Mouse (Mus musculus) midbrain, embryonic 15.5 days (tissue): ENCODE results near the gene Itga1. TPM values are rescaled to one million over a fixed set of nuclear protein-coding genes. Genes with fewer than 3 reads are reported as not detected.

Experiments used
- ATAC-seq: fragments of 200-750 bp; cut with Nextera tagmentation; replicated peaks from 2 replicates; pipeline ENCODE4 v1.8.0; 2017; ENCODE audit warnings: moderate TSS enrichment
- H3K27ac ChIP-seq: fragments of 300-500 bp; sonication (generic); 2 replicates; pipeline ENCODE4 v1.5.1; 2015; ENCODE audit warnings: mild to moderate bottlenecking, inconsistent platforms
- H3K27me3 ChIP-seq: fragments of 300-500 bp; sonication (generic); replicated peaks from 2 replicates; pipeline ENCODE4 v1.6.1; 2015; ENCODE audit warnings: inconsistent platforms
- H3K36me3 ChIP-seq: fragments of 300-500 bp; sonication (generic); replicated peaks from 2 replicates; pipeline ENCODE4 v1.6.1; 2015; ENCODE audit warnings: inconsistent platforms
- H3K4me1 ChIP-seq: fragments of 300-500 bp; sonication (generic); 2 replicates; pipeline ENCODE4 v1.6.1; 2015; ENCODE audit warnings: inconsistent platforms
- H3K4me2 ChIP-seq: fragments of 300-500 bp; sonication (generic); 2 replicates; pipeline ENCODE4 v1.6.1; 2015; ENCODE audit warnings: inconsistent platforms, mild to moderate bottlenecking, moderate library complexity
- H3K4me3 ChIP-seq: fragments of 300-500 bp; sonication (generic); 2 replicates; pipeline ENCODE4 v1.5.1; 2015; ENCODE audit warnings: mild to moderate bottlenecking, inconsistent platforms
- H3K9ac ChIP-seq: fragments of 300-500 bp; sonication (generic); 2 replicates; pipeline ENCODE4 v1.6.1; 2015; ENCODE audit warnings: mild to moderate bottlenecking, inconsistent platforms
- H3K9me3 ChIP-seq: fragments of 300-500 bp; sonication (generic); 2 replicates; pipeline ENCODE4 v1.6.1; 2016; ENCODE audit warnings: inconsistent platforms
- WGBS: fragments of 180-500 bp; shearing (Covaris S2); methylation state at CpG from one replicate; pipeline ENCODE4 v1.1.7; 2015; ENCODE audit warnings: mixed read lengths; 5-methylcytosine and 5-hydroxymethylcytosine counted together
- polyA plus RNA-seq: library from polyadenylated mRNA; unstranded; fragments of >200 nt; fragmentation: Nextera tagmentation; extraction: Ambion mirVana; gene quantifications from 2 replicates; pipeline ENCODE4 v1.2.1, GENCODE M21; 2015

The Itga1 gene
- polyA plus RNA-seq = 7.2 and 7.6 TPM in 2 replicates

DNA sequence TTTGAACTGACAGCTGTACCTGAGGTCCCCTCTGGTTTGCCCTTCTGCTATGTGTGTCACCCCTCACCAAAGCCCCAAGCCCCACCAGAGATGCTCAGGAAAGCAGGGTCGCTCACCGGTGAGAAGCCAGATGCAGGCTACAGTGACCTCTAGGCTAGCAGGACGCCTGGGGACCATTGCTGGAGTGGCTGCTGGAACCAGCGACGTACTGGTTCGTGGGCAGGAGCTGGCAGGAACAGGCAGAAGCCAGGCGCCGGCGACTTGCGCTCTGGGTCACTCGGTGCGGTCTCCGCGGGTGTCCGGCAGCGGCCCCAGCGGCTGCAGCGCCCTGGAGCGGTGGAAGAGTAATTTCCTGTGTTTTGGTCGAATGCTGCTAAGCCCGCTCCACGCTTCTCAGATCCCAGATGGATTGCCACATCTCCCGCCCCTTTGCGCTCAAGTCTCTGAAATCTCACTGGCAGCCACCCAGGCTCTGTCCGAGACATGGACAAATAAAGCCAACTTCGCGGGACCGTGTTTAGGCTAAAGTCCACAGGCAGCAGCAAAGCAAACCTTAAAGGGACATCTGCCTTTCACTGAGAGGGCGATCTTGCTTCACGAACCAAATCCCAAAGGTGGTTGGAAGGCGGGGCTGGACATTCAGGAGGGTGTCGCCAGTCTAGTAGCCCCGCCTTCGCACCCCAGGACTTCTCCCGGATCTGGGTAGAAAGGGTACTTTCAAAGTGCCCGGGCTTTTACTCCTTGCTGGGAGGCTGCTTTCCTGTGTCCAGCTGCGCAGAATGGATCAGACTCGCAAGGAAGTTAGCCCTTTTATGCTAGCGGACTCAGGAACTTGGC is at the start of gene Itga1, which contains the start of gene Gm49395:
Gene Itga1 (minus strand): TSS at position 610 of the 837 bp plus-strand sequence.
Gene Gm49395 (minus strand): TSS at position 567 of the 837 bp plus-strand sequence.
- peak within 1 kb of the TSS; percentile 37 for H3K9ac ChIP-seq
- WGBS = under 1% methylated on average over 39 of the region's 39 CpGs

DNA sequence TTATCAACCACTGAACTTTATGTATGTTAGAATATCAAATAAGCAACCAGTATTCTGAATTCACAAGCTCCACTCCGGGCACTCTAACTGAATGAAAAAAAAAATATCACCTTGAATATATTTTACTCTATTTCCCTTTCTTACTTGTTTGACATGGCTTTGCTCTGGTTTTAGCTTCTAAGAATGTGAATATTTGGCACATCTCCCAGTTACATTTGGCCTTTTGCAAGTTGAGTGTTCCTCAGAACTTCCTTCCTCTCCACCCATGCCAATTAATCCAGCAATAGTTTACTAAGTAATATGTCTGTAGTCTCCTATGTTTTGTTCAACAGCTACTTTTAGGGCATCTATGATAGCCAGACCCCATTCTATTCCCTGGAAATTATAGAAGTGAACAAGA is 48.8 kb upstream of the Itga1 start:
- 97% methylated on average over 1 of the region's 1 CpGs for WGBS
- ATAC-seq = no peak
- Histone ChIP-seq H3K27ac (no peak overlapping the region), H3K4me3 (no peak overlapping the region), H3K4me2 (no peak overlapping the region), H3K4me1 (no peaks in the 10 kb centered on the region), H3K36me3 (no peaks in the 10 kb centered on the region), H3K9ac (no peak overlapping the region), H3K27me3 (no peaks in the 10 kb centered on the region), H3K9me3 (no peaks in the 10 kb centered on the region)

More for the DNA sequence above, at the start of gene Itga1, which contains the start of gene Gm49395:
- H3K9me3 ChIP-seq = no peaks in the 10 kb centered on the region
- H3K4me2 ChIP-seq = peak within 1 kb of the TSS; percentile 87
- peaks cover 13% of the 10 kb centered on the region for H3K4me1 ChIP-seq
- H3K36me3 ChIP-seq = no peaks in the 10 kb centered on the region
- peak within 1 kb of the TSS; percentile 8; the same call in 1 of the 2 replicates for H3K27ac ChIP-seq
- peak; percentile 87 for ATAC-seq
- H3K27me3 ChIP-seq = peaks cover 25% of the 10 kb centered on the region
- H3K4me3 ChIP-seq = peak within 1 kb of the TSS; percentile 47

DNA sequence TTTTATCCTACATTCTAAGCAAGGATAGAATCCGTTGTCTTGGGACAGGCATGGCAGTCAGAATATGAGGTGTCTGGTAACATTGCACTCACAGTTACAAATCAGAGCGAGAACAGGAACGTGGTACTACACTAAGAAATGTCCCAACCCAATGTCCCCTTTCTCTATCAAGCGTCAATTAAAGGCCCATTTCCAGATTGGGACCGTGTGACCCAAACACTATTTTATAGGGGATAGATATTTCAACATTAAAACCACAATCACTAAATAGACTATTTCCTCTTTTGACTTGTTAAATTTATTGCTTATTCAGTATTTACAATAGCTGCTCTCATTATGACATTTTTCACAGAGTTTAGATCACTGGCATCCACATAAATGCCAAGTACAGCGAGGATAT is 48.1 kb upstream of the Itga1 start:
- Histone ChIP-seq H3K4me1 (no peaks in the 10 kb centered on the region), H3K27me3 (no peaks in the 10 kb centered on the region), H3K36me3 (no peaks in the 10 kb centered on the region), H3K9ac (no peak overlapping the region), H3K9me3 (no peaks in the 10 kb centered on the region), H3K4me3 (no peak overlapping the region), H3K27ac (no peak overlapping the region), H3K4me2 (no peak overlapping the region)
- WGBS = 90% methylated on average over 6 of the region's 6 CpGs
- ATAC-seq = no peak

DNA sequence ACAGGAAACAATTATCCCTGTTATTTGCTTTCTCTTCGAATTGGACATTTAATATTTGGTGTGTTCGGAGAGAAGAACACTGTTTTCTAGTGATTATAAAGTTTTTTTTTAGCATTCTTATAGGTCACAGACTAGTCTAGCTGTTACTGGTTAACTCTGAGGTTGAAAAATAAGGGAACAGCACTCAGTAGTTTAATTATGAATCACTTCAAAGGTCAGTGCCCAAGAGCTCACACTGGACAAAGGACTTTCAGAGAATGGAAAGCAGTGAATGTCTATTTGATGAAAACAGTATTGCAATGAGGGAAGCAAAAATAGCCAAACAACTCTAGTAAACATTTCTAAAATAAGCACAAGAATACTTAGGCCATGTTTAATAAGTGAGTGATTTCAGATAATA is 41.8 kb upstream of the Itga1 start:
- Histone ChIP-seq H3K9ac (no peak overlapping the region), H3K4me2 (no peak overlapping the region), H3K4me3 (no peak overlapping the region), H3K27me3 (no peaks in the 10 kb centered on the region), H3K36me3 (no peaks in the 10 kb centered on the region), H3K4me1 (no peaks in the 10 kb centered on the region), H3K27ac (no peak overlapping the region), H3K9me3 (no peaks in the 10 kb centered on the region)
- ATAC-seq = no peak
- WGBS = 95% methylated on average over 2 of the region's 2 CpGs

DNA sequence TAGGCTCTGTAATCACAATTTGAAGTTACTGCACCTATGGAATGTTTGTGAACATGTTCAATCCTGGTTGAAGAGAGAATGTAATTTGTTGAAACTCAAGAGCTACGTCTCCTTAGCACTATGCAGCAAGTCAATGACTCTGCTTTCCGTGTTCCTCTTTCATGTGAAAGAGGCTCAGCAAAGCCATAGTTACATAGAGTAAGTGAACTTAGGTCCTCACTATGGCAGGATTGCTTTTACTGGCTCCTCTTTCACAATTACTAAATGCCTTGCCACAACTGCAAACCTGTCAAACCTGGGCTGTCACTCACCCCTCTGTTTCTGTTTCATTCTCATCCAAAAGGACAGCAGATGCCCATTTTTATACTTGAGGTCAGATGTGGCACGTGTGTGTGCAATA is 40.3 kb upstream of the Itga1 start:
- H3K27me3 ChIP-seq = no peaks in the 10 kb centered on the region
- no peak overlapping the region for H3K4me2 ChIP-seq
- H3K9me3 ChIP-seq = no peaks in the 10 kb centered on the region
- no peak overlapping the region for H3K27ac ChIP-seq
- H3K9ac ChIP-seq = no peak overlapping the region
- no peaks in the 10 kb centered on the region for H3K4me1 ChIP-seq
- no peak overlapping the region for H3K4me3 ChIP-seq
- no peak for ATAC-seq
- H3K36me3 ChIP-seq = no peaks in the 10 kb centered on the region
- 85% methylated on average over 3 of the region's 3 CpGs for WGBS

DNA sequence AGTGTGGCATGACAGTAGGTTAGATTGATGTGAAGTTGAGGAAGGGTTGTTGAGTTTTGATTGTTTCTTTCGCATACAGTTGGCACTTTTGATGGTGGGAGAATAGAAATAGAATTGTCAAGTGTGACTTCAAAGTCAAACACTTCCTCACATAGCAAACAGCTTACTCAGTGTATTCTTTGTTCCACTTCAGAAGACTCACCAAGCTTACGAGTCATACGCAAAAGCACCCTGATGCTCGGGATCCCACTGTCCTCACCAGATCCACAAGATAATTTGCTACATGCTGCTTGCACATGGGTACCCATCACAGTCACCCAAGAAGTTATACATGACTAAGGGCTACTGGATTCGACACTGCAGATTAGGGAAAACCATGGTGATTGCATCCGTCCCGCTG is 36.7 kb upstream of the Itga1 start:
- ATAC-seq = no peak
- WGBS = 87% methylated on average over 7 of the region's 7 CpGs
- H3K4me3 ChIP-seq = no peak overlapping the region
- no peaks in the 10 kb centered on the region for H3K36me3 ChIP-seq
- H3K9me3 ChIP-seq = no peaks in the 10 kb centered on the region
- H3K4me2 ChIP-seq = no peak overlapping the region
- H3K9ac ChIP-seq = no peak overlapping the region
- H3K27ac ChIP-seq = no peak overlapping the region
- no peaks in the 10 kb centered on the region for H3K27me3 ChIP-seq
- no peaks in the 10 kb centered on the region for H3K4me1 ChIP-seq

DNA sequence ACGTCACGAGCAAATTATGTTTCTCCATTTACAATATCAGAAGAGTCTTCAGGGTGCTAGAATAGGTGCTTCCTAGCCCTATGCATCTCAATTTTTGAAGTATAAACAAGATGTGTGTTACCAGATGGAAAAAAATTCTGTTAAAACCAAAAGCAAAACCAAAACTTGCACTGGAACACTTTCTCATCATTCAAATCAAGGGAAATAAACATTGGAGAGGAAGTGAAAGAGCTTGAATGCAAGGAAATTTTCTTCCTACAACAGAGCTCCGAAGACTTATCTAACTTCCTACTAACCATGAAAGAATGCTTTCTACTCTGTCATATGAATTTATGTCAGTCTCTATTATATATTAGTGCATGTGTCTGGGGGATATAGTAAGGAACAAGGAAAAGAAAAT is 35.0 kb upstream of the Itga1 start:
- Histone ChIP-seq H3K4me2 (no peak overlapping the region), H3K4me3 (no peak overlapping the region), H3K9ac (no peak overlapping the region), H3K4me1 (no peaks in the 10 kb centered on the region), H3K9me3 (no peaks in the 10 kb centered on the region), H3K36me3 (no peaks in the 10 kb centered on the region), H3K27ac (no peak overlapping the region), H3K27me3 (no peaks in the 10 kb centered on the region)
- ATAC-seq = no peak
- 84% methylated on average over 3 of the region's 3 CpGs for whole genome bisulfite sequencing

DNA sequence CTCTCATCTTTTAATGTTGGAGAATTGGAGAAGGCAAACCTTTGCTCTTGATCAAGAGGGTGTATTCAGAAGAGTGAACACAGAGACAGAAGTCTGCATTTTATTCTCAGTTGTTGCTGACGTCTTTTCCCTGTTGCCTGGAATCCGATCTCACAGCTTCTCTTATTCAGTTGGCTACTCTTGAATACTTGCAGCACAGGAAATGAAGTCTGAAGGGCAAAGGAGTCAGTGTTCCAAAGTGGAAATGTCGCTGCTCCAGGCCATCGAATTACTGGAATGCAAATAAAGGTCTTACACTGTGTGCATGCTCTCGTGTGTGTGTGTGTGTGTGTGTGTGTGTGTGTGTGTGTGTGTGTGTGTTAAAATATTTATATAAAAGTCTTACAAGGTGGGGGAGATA is 30.7 kb upstream of the Itga1 start:
- Histone ChIP-seq H3K9ac (no peak overlapping the region), H3K4me3 (no peak overlapping the region), H3K9me3 (no peaks in the 10 kb centered on the region), H3K27ac (no peak overlapping the region), H3K4me1 (no peaks in the 10 kb centered on the region), H3K27me3 (no peaks in the 10 kb centered on the region), H3K4me2 (no peak overlapping the region), H3K36me3 (no peaks in the 10 kb centered on the region)
- WGBS = 32% methylated on average over 5 of the region's 5 CpGs
- no peak for ATAC-seq

DNA sequence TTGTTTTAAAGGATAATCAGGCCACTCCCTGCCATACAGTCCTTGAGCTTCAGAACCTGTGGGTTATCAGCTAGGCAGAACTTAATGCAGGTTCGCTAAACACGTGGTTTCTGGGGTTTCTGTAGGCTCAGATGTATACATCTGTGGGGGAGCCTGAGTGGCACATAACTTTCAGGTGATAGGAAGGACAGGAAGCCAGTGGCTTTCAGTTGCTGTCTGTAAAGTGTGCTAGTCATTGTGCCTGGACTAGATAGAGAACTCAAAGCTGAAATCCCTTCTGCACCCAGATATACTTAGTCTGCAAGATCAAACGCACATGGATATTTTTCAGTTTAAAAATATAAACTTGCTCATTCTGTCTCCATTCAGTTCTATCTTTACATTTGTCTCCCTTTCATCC is 29.6 kb upstream of the Itga1 start:
- no peak for ATAC-seq
- no peak overlapping the region for H3K9ac ChIP-seq
- no peak overlapping the region for H3K4me3 ChIP-seq
- 85% methylated on average over 3 of the region's 3 CpGs for WGBS
- no peaks in the 10 kb centered on the region for H3K9me3 ChIP-seq
- no peak overlapping the region for H3K4me2 ChIP-seq
- H3K36me3 ChIP-seq = no peaks in the 10 kb centered on the region
- no peak overlapping the region for H3K27ac ChIP-seq
- no peaks in the 10 kb centered on the region for H3K27me3 ChIP-seq
- no peaks in the 10 kb centered on the region for H3K4me1 ChIP-seq

DNA sequence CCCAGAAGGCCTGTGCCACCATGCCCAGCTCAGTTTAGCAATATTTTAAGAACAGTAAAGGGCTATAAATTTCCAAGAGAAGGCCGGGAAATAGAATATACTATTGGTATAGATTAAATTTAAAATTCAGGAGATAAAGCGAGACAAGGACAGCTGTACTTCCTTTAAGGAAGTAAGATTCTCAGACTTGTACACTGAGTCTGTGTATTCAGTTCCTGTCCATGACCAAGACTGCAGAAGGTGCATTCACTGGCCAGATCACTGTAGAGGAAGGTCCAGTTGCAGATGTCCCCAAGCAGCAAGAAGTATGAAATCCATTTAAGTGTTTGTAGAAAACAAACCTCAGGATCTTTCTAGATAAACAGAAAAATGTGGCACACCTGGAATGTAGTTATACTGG is 28.3 kb upstream of the Itga1 start:
- no peak overlapping the region for H3K27ac ChIP-seq
- no peaks in the 10 kb centered on the region for H3K27me3 ChIP-seq
- no peaks in the 10 kb centered on the region for H3K9me3 ChIP-seq
- H3K4me2 ChIP-seq = no peak overlapping the region
- no peaks in the 10 kb centered on the region for H3K4me1 ChIP-seq
- no peak overlapping the region for H3K9ac ChIP-seq
- no peak overlapping the region for H3K4me3 ChIP-seq
- no peak for ATAC-seq
- 92% methylated on average over 2 of the region's 2 CpGs for WGBS
- no peaks in the 10 kb centered on the region for H3K36me3 ChIP-seq

DNA sequence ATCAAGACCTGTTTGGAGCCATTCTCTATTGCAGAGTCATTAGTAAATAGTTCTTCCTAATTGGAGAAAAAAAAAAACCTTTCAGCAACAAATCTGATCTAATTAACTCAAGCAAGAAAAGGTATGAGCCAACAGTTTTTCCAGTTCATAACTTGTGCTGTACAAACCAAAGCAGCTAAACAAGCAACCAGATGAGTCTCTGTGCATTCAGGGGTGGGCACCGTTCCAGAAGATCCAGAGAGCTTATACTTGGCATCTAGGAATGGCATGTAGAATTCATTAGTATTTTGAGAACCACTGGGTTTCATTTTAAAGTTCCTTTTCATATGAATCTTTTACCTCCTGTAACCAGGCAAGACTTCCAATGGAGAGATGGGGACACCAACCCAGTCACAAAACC is 26.1 kb upstream of the Itga1 start:
- Histone ChIP-seq H3K9ac (no peak overlapping the region), H3K36me3 (no peaks in the 10 kb centered on the region), H3K4me1 (no peaks in the 10 kb centered on the region), H3K27ac (no peak overlapping the region), H3K27me3 (no peaks in the 10 kb centered on the region), H3K4me2 (no peak overlapping the region), H3K4me3 (no peak overlapping the region), H3K9me3 (no peaks in the 10 kb centered on the region)
- 88% methylated on average over 1 of the region's 1 CpGs for WGBS
- no peak for ATAC-seq

DNA sequence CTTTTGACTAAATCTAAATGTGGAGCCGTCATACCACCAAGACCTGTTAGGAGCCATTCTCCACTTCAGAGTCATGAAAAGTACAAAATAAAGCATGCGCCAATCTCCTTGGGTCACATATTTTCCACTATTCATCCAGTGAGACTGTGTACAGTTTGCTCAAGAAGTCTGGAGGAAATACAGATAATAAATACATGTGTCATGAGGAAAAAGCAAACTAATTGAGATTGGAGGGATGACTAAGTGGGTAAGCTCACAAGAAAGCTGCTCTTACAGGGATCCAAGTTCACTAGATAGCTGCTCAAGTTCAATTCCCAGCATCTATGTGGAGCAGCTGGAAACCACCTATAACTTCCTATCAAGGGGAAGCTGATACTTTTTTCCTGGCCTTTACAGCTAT is 24.8 kb upstream of the Itga1 start:
- Histone ChIP-seq H3K9ac (no peak overlapping the region), H3K4me3 (no peak overlapping the region), H3K4me2 (no peak overlapping the region), H3K9me3 (no peaks in the 10 kb centered on the region), H3K4me1 (no peaks in the 10 kb centered on the region), H3K36me3 (no peaks in the 10 kb centered on the region), H3K27ac (no peak overlapping the region), H3K27me3 (no peaks in the 10 kb centered on the region)
- WGBS = 99% methylated on average over 2 of the region's 2 CpGs
- ATAC-seq = no peak

DNA sequence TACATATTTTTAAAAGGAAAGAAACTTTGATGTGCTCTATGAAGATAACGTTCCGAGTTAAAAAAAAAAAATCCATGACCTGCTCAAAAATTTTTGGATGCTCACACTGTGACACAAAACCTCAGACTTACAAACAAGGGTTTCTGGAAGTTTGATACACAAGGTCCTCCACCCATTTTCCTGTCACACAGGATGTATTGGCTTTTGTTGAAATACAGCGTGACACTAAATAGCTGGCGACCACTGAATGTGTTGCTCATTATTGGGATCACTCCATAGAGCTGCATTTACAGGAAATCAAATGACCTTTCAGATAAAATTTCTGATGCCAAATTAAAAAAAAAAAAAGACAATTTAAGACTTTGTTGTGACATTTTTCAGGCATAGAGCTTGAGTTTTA is 23.4 kb upstream of the Itga1 start:
- no peaks in the 10 kb centered on the region for H3K27me3 ChIP-seq
- no peak overlapping the region for H3K4me3 ChIP-seq
- H3K36me3 ChIP-seq = no peaks in the 10 kb centered on the region
- no peak overlapping the region for H3K27ac ChIP-seq
- 90% methylated on average over 4 of the region's 4 CpGs for WGBS
- H3K4me2 ChIP-seq = no peak overlapping the region
- no peaks in the 10 kb centered on the region for H3K4me1 ChIP-seq
- H3K9ac ChIP-seq = no peak overlapping the region
- no peaks in the 10 kb centered on the region for H3K9me3 ChIP-seq
- no peak for ATAC-seq
